Mouse (Mus musculus) intestine, embryonic 16.5 days (tissue): ENCODE results near the gene Olfr437. TPM values are rescaled to one million over a fixed set of nuclear protein-coding genes. Genes with fewer than 3 reads are reported as not detected.
"Not testable (repeated sequence)": the region's sequence is repeated elsewhere in the genome, so short reads cannot be mapped to it uniquely, and the experiment has no call there.

Experiments
- ATAC-seq: fragments of 200-750 bp; cut with Nextera tagmentation; 2 replicates; pipeline ENCODE4 v1.8.0; 2017; ENCODE audit warnings: moderate TSS enrichment, moderate library complexity
- H3K27ac ChIP-seq: fragments of 300-500 bp; sonication (generic); 2 replicates; pipeline ENCODE4 v1.5.1; 2014; ENCODE audit warnings: mild to moderate bottlenecking, low read length
- H3K27me3 ChIP-seq: fragments of 300-500 bp; sonication (generic); replicated peaks from 2 replicates; pipeline ENCODE4 v1.6.1; 2014; ENCODE audit warnings: low read length, control low read depth, mixed read lengths; ENCODE audit not compliant: control insufficient read depth, insufficient read depth
- H3K36me3 ChIP-seq: fragments of 300-500 bp; sonication (generic); 2 replicates; pipeline ENCODE4 v1.6.1; 2014; ENCODE audit warnings: low read length, control low read depth; ENCODE audit not compliant: control insufficient read depth, insufficient read depth
- H3K4me1 ChIP-seq: fragments of 300-500 bp; sonication (generic); 2 replicates; pipeline ENCODE4 v1.6.1; 2014; ENCODE audit warnings: low read length, control low read depth, mixed read lengths; ENCODE audit not compliant: control insufficient read depth, insufficient read depth
- H3K4me2 ChIP-seq: fragments of 300-500 bp; sonication (generic); 2 replicates; pipeline ENCODE4 v1.6.1; 2014; ENCODE audit warnings: low read depth, low read length, control low read depth
- H3K4me3 ChIP-seq: fragments of 300-500 bp; sonication (generic); 2 replicates; pipeline ENCODE4 v1.5.1; 2014; ENCODE audit warnings: mild to moderate bottlenecking, low read length
- H3K9ac ChIP-seq: fragments of 300-500 bp; sonication (generic); 2 replicates; pipeline ENCODE4 v1.6.1; 2014; ENCODE audit warnings: low read depth, low read length
- H3K9me3 ChIP-seq: fragments of 300-500 bp; sonication (generic); 2 replicates; pipeline ENCODE4 v1.6.1; 2016; ENCODE audit warnings: low read length, control low read depth; ENCODE audit not compliant: control insufficient read depth
- WGBS: fragments of 180-500 bp; shearing (Covaris S2); extraction: QIAGEN DNeasy Blood & Tissue Kit; methylation state at CpG from one replicate; pipeline ENCODE4 v1.1.7; 2014; 5-methylcytosine and 5-hydroxymethylcytosine counted together
- polyA plus RNA-seq: library from polyadenylated mRNA; unstranded; fragments of >200 nt; fragmentation: Nextera tagmentation; extraction: Ambion mirVana; gene quantifications from 2 replicates; pipeline ENCODE4 v1.2.1, GENCODE M21; 2015

Gene Olfr437
- polyA plus RNA-seq, result not detected in 2 replicates

DNA sequence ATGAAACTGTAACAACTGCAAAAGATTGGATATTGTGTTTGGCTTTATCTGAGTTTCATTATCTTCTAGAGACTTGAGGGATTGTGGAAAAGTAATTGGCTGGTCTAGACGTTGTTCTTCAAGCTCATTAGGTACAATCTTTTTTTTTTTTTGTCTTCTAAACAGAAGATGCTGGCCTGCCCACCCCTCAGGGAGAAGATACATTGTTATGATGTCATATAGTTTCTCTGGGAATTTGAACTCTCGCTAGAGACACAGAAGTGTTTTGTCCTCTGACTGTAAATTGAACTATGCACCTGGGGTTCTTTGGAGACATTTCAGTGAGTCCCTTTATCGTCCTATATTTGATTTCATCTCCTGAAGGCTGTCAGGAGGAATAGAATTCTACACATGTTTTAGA is at the start of gene Olfr437:
TSS of gene Olfr437 (plus strand) at position 301 of the 400 bp plus-strand sequence.
- H3K9me3 ChIP-seq, result no peaks in the 10 kb centered on the region
- H3K4me3 ChIP-seq, result no peak within 1 kb of the TSS
- H3K36me3 ChIP-seq, result no peaks in the 10 kb centered on the region
- no peak within 1 kb of the TSS for H3K9ac ChIP-seq
- no peaks in the 10 kb centered on the region for H3K4me1 ChIP-seq
- H3K27me3 ChIP-seq, result no peaks in the 10 kb centered on the region
- WGBS, result 74% methylated on average over 3 of the region's 3 CpGs
- no peak for ATAC-seq
- no peak within 1 kb of the TSS for H3K4me2 ChIP-seq
- no peak within 1 kb of the TSS for H3K27ac ChIP-seq

DNA sequence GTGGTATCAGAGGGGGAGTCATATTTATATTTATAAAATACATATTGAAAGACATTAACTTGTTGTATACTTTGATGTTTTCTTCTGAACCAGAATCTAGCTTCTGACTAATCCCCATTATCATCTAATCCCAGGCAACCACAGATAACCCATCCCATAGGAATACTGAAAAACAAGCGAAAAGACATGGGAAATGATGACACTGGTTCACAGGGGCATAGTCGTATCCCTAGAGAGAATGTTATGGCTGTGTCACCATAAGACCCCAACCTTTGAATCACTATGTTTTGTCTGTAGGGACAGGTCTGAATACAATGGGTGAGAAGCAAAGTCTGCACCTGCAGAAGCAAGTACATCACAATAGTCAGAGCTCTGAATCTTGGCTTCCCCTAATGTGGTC is 16.8 kb upstream of the Olfr437 start, which contains the start of gene Olfr237-ps1:
TSS of gene Olfr237-ps1 (plus strand) at position 301 of the 400 bp plus-strand sequence.
- ATAC-seq, H3K27me3 ChIP-seq, H3K4me1 ChIP-seq, H3K9me3 ChIP-seq, H3K36me3 ChIP-seq, H3K9ac ChIP-seq, H3K27ac ChIP-seq, H3K4me2 ChIP-seq, H3K4me3 ChIP-seq: not testable (repeated sequence)
- WGBS, result 86% methylated on average over 2 of the region's 2 CpGs

DNA sequence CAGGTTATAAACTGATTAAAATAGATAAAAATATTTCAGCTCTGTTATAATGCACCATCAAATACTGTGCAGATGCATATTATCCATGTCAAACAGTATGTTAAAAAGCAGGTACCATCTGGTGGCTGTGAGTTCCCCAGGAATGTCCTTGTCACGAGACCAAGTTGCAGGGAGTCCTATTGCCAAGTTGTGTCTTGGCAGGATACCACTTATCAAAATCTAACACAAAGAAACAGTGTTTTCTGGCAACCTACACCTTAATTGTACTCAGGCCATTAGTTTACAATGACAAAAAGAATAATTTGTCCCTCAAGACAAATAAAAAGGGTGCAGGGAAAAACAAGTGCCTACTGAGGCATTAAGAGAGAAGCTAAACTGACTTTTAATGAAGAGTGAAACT is 3.6 kb upstream of the Olfr437 start:
- Histone ChIP-seq H3K27me3 (no peaks in the 10 kb centered on the region), H3K27ac (no peak overlapping the region), H3K4me2 (no peak overlapping the region), H3K9me3 (no peaks in the 10 kb centered on the region), H3K4me1 (no peaks in the 10 kb centered on the region), H3K4me3 (no peak overlapping the region), H3K9ac (no peak overlapping the region), H3K36me3 (no peaks in the 10 kb centered on the region)
- ATAC-seq, result no peak
- WGBS, result 62% methylated on average over 1 of the region's 1 CpGs

DNA sequence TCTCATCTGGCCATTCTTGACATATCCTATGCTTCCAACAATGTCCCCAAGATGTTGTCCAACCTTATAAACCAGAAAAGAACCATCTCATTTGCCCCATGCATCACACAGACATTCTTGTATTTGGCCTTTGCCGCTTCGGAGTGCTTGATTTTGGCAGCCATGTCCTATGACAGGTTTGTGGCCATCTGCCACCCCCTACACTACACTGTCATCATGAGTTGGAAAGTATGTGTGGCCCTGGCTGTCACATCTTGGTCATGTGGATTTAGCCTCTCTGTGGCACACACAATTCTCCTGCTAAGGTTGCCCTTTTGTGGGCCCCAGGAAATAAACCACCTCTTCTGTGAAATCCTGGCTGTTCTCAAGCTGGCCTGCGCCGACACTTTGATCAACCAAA is 4.2 kb downstream of the Olfr437 start:
- Histone ChIP-seq H3K9me3 (no peaks in the 10 kb centered on the region), H3K36me3 (no peaks in the 10 kb centered on the region), H3K27me3 (no peaks in the 10 kb centered on the region), H3K4me2 (no peak overlapping the region), H3K4me1 (no peaks in the 10 kb centered on the region), H3K4me3 (no peak overlapping the region), H3K27ac (no peak overlapping the region), H3K9ac (no peak overlapping the region)
- ATAC-seq, result no peak
- WGBS, result 97% methylated on average over 4 of the region's 4 CpGs

DNA sequence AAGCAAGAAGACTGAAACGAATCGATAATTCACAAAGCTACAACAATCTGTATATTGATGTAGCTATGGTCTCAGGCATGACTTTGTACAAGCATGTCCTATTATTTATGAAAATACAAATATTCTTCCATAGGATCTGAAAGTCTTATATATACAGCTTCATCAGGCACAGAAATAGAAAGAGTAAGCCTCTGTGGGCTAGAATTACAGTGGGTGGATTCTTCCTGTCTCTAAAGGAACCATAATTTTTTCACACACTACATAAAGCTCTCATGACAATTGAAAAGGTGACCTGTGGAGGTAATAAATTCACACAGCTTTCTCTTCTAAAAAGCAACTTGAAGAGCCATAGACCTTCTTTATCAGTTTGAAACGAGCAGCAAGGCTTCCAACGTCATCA is 8.8 kb downstream of the Olfr437 start, which contains the start of gene Olfr13:
TSS of gene Olfr13 (plus strand) at position 301 of the 400 bp plus-strand sequence.
- Histone ChIP-seq H3K9me3 (no peaks in the 10 kb centered on the region), H3K4me3 (no peak within 1 kb of the TSS), H3K36me3 (no peaks in the 10 kb centered on the region), H3K4me1 (no peaks in the 10 kb centered on the region), H3K4me2 (no peak within 1 kb of the TSS), H3K9ac (no peak within 1 kb of the TSS), H3K27ac (no peak within 1 kb of the TSS), H3K27me3 (no peaks in the 10 kb centered on the region)
- WGBS, result 59% methylated on average over 4 of the region's 4 CpGs
- no peak for ATAC-seq

DNA sequence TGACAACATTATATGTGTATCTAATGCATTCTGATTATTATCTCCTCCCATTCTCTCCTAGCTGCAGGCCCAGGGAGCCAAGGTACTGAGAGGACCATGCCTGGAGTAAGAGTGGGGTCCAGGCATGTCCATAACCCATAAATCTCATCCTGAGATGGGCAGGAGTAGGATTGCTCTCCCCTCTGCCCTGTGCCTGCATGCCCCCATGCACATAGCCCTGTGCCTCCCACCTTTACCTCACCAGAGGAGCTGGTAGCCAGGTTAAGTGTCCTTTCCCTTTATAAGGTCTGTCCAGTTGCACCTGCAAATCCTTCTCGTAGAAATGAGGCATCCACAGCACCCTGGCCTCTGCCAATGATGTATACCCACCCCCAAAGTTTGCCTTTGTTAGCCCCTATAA is 15.0 kb downstream of the Olfr437 start:
- WGBS, result 77% methylated on average over 1 of the region's 1 CpGs

DNA sequence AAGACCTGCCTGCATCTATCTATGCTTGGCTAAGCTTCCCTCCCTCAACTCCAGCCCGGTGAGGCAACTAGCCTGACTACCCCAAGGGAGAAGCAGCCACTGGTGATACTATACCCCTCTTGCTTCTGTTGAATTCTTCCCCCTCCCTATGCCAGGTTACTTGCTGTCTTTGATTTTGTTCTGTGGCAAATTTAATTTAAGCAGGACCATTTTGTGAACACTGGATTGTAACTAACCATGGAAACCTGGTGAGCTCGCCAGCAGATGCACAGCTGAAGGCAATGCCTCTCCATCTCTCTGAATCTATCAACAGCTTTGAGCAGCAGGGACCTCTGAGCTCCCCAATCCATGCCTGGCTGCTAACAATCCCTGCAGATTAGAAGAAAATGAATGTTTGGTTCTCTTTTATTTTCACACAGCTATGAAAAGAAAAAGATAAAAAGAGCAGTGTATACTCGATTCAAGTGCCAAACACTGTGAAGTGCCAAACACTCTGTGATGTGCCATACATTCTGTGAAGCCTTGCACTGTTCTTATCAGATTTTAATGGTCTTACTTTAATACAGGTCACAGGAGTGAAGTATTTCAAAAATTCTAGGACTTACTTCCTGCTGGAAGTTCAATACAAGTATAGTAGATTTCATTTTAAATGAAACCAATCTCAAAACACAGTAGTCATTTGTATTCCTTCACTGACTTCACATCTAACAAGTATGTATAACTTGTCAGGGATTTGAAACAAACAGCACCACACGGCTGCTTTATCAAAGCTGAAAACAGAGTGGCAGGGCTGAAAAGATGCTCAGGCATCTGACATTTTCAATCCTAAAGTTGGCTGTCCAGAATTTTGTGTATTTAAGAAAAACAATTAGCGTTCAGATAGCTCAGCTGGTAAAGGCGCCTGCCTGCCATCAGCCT is 15.8 kb downstream of the Olfr437 start:
- Histone ChIP-seq H3K9ac (no peak overlapping the region), H3K27me3 (no peaks in the 10 kb centered on the region), H3K4me1 (no peaks in the 10 kb centered on the region), H3K4me3 (no peak overlapping the region), H3K36me3 (no peaks in the 10 kb centered on the region), H3K27ac (no peak overlapping the region), H3K4me2 (no peak overlapping the region), H3K9me3 (no peaks in the 10 kb centered on the region)
- WGBS, result 59% methylated on average over 6 of the region's 6 CpGs
- no peak for ATAC-seq

More for the DNA sequence above, 15.0 kb downstream of the Olfr437 start:
- H3K4me1 ChIP-seq, result no peaks in the 10 kb centered on the region
- no peak for ATAC-seq
- H3K27me3 ChIP-seq, result no peaks in the 10 kb centered on the region
- no peaks in the 10 kb centered on the region for H3K9me3 ChIP-seq
- H3K36me3 ChIP-seq, result no peaks in the 10 kb centered on the region
- H3K9ac ChIP-seq, result no peak overlapping the region
- no peak overlapping the region for H3K4me3 ChIP-seq
- H3K27ac ChIP-seq, result no peak overlapping the region
- no peak overlapping the region for H3K4me2 ChIP-seq

DNA sequence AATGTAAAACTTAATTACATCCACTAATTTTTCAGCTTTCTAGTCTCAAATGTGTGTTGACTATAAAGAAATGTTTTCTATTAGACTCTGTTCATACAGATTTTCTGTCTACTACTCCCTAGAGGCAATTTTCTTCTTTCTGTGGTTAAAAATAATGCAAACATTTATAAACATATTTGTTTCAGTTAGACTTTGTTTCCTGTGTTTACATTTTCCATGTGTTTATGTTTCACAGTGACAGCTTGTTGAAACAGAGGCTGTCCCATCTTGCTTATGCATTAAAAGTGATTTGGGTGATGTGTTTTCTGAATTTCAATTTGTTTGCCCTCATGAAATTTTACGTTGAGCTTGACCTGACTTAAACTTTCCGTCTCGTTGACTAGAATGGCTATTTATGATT is 27.9 kb downstream of the Olfr437 start:
- Histone ChIP-seq H3K27me3 (no peaks in the 10 kb centered on the region), H3K36me3 (no peaks in the 10 kb centered on the region), H3K27ac (no peak overlapping the region), H3K9me3 (no peaks in the 10 kb centered on the region), H3K9ac (no peak overlapping the region), H3K4me2 (no peak overlapping the region), H3K4me1 (no peaks in the 10 kb centered on the region), H3K4me3 (no peak overlapping the region)
- ATAC-seq, result no peak
- WGBS, result 59% methylated on average over 3 of the region's 3 CpGs

DNA sequence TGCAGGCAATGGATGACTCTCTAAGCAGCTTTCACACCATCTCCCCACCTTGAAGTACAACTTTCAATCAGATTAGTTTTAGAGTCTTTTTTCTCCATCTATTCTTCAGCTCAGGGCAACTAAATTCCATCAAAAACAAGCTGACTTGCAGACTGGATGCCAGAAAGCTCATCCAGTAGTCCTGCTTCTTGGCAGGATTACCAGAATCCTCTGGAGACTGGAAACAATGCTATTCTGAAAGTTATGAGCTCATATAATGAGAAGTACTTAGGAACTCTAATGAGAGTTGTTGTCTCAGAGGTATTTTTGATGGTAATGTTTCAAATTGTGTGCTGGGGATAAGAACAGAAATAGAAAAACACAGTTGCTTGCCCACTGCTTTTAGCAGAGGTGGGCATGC is 33.7 kb downstream of the Olfr437 start, which contains the start of gene Olfr435:
TSS of gene Olfr435 (plus strand) at position 366 of the 400 bp plus-strand sequence.
- Histone ChIP-seq H3K4me1 (no peaks in the 10 kb centered on the region), H3K27ac (no peak within 1 kb of the TSS), H3K4me2 (no peak within 1 kb of the TSS), H3K9me3 (no peaks in the 10 kb centered on the region), H3K27me3 (no peaks in the 10 kb centered on the region), H3K9ac (no peak within 1 kb of the TSS), H3K36me3 (no peaks in the 10 kb centered on the region), H3K4me3 (no peak within 1 kb of the TSS)
- no peak for ATAC-seq
